Mouse (Mus musculus) MEL (cell line): ENCODE measurements around the gene Prickle4. TPM values are rescaled to one million over a fixed set of nuclear protein-coding genes. Genes with fewer than 3 reads are reported as not detected.

Source experiments
- DNase-seq: peaks from one replicate; pipeline ENCODE4 v3.0.0; 2011; ENCODE audit warnings: low read depth, low spot score
- H3K27ac ChIP-seq: 2 replicates; pipeline ENCODE4 v1.5.1; 2012; ENCODE audit warnings: low read depth, mild to moderate bottlenecking, control low read depth, low read length, moderate library complexity; ENCODE audit not compliant: control insufficient read depth
- H3K27me3 ChIP-seq, 2 experiments: fragments of 150-350 bp in 1 of 2; sonication (generic) in 1 of 2; 2 replicates each; pipeline ENCODE4 v1.6.1; 2012; ENCODE audit warnings: low read length in 2 of 2, mild to moderate bottlenecking in 2 of 2, improper control_type of control experiment in 1 of 2, moderate library complexity in 1 of 2; ENCODE audit not compliant: insufficient read depth in 2 of 2, control insufficient read depth in 1 of 2
- H3K36me3 ChIP-seq, 2 experiments: 2 replicates each; pipeline ENCODE4 v1.6.1; 2012 to 2014; ENCODE audit warnings: low read length in 2 of 2, improper control_type of control experiment in 1 of 2, inconsistent platforms in 1 of 2, mild to moderate bottlenecking in 1 of 2; ENCODE audit not compliant: insufficient read depth in 2 of 2, control insufficient read depth in 1 of 2
- H3K4me1 ChIP-seq, 2 experiments: fragments of 150-350 bp in 1 of 2; sonication (generic) in 1 of 2; 2 replicates each; pipeline ENCODE4 v1.6.1; 2012; ENCODE audit warnings: low read length in 2 of 2, improper control_type of control experiment in 1 of 2, mild to moderate bottlenecking in 1 of 2; ENCODE audit not compliant: insufficient read depth in 2 of 2, control insufficient read depth in 1 of 2
- H3K4me3 ChIP-seq, 2 experiments: fragments of 150-350 bp in 1 of 2; sonication (generic) in 1 of 2; 2 replicates each; pipeline ENCODE4 v1.5.1; 2012; ENCODE audit warnings: low read depth in 2 of 2, low read length in 2 of 2, mild to moderate bottlenecking in 2 of 2, moderate library complexity in 2 of 2, control low read depth in 1 of 2, improper control_type of control experiment in 1 of 2; ENCODE audit not compliant: control insufficient read depth in 1 of 2, insufficient read depth in 1 of 2
- H3K79me2 ChIP-seq: 2 replicates; pipeline ENCODE4 v1.6.1; 2012; ENCODE audit warnings: mild to moderate bottlenecking, low read length, moderate library complexity; ENCODE audit not compliant: control insufficient read depth, poor library complexity, insufficient read depth
- H3K9ac ChIP-seq: 2 replicates; pipeline ENCODE4 v1.6.1; 2012; ENCODE audit warnings: low read depth, mild to moderate bottlenecking, control low read depth, low read length, moderate library complexity; ENCODE audit not compliant: control insufficient read depth, poor library complexity, severe bottlenecking
- H3K9me3 ChIP-seq: fragments of 150-350 bp; sonication (generic); replicated peaks from 2 replicates; pipeline ENCODE4 v1.6.1; 2012; ENCODE audit warnings: mild to moderate bottlenecking, low read length, improper control_type of control experiment, moderate library complexity; ENCODE audit not compliant: insufficient read depth
- CHD1 ChIP-seq: IDR thresholded peaks from 2 replicates; pipeline ENCODE4 v1.6.1; 2012; ENCODE audit warnings: low read depth, mild to moderate bottlenecking, inconsistent platforms, low read length, improper control_type of control experiment
- CHD2 ChIP-seq: IDR thresholded peaks from 2 replicates; pipeline ENCODE4 v1.6.1; 2011; ENCODE audit warnings: low read length, improper control_type of control experiment
- CTCF ChIP-seq, 3 experiments: IDR thresholded peaks in 2 of 3; conservative IDR thresholded peaks in 1 of 3; 2 replicates each; pipeline ENCODE4 v1.5.1; 2011 to 2012; ENCODE audit warnings: low read length in 3 of 3, low read depth in 2 of 3, mild to moderate bottlenecking in 2 of 3, improper control_type of control experiment in 1 of 3, inconsistent platforms in 1 of 3, mixed read lengths in 1 of 3, moderate library complexity in 1 of 3; ENCODE audit not compliant: control insufficient read depth in 1 of 3, insufficient read depth in 1 of 3, poor library complexity in 1 of 3, severe bottlenecking in 1 of 3
- E2F4 ChIP-seq: IDR thresholded peaks from 2 replicates; pipeline ENCODE4 v1.6.1; 2011; ENCODE audit warnings: low read depth, low read length, improper control_type of control experiment, borderline replicate concordance
- ELF1 ChIP-seq: IDR thresholded peaks from 2 replicates; pipeline ENCODE4 v1.6.1; 2014; ENCODE audit warnings: low read depth, mild to moderate bottlenecking, inconsistent platforms, low read length, improper control_type of control experiment, moderate library complexity
- EP300 ChIP-seq, 2 experiments: IDR thresholded peaks; 2 replicates each; pipeline ENCODE4 v1.6.1; 2011; ENCODE audit warnings: improper control_type of control experiment in 2 of 2, low read length in 2 of 2, low read depth in 1 of 2, mild to moderate bottlenecking in 1 of 2
- GATA1 ChIP-seq: IDR thresholded peaks from 2 replicates; pipeline ENCODE4 v1.6.1; 2011; ENCODE audit warnings: low read depth, low read length, improper control_type of control experiment
- HCFC1 ChIP-seq: IDR thresholded peaks from 2 replicates; pipeline ENCODE4 v1.6.1; 2012; ENCODE audit warnings: low read depth, mild to moderate bottlenecking, inconsistent platforms, low read length, improper control_type of control experiment, moderate library complexity
- JUND ChIP-seq: IDR thresholded peaks from 2 replicates; pipeline ENCODE4 v1.6.1; 2011; ENCODE audit warnings: low read depth, mild to moderate bottlenecking, improper control_type of control experiment, low read length
- MAFK ChIP-seq: IDR thresholded peaks from 2 replicates; pipeline ENCODE4 v1.6.1; 2011; ENCODE audit warnings: low read depth, mild to moderate bottlenecking, low read length, improper control_type of control experiment, borderline replicate concordance
- MAX ChIP-seq: IDR thresholded peaks from 2 replicates; pipeline ENCODE4 v1.6.1; 2011; ENCODE audit warnings: low read length, improper control_type of control experiment
- MEF2A ChIP-seq: IDR thresholded peaks from 2 replicates; pipeline ENCODE4 v1.6.1; 2014; ENCODE audit warnings: low read depth, mild to moderate bottlenecking, inconsistent platforms, low read length, improper control_type of control experiment; ENCODE audit not compliant: poor library complexity, insufficient replicate concordance, severe bottlenecking; ENCODE audit errors: extremely low read depth
- MYB ChIP-seq: IDR thresholded peaks from 2 replicates; pipeline ENCODE4 v1.6.1; 2011; ENCODE audit warnings: mild to moderate bottlenecking, low read depth, low read length, improper control_type of control experiment
- NRF1 ChIP-seq: IDR thresholded peaks from 2 replicates; pipeline ENCODE4 v1.6.1; 2014; ENCODE audit warnings: low read depth, mild to moderate bottlenecking, inconsistent platforms, low read length, improper control_type of control experiment, moderate library complexity; ENCODE audit not compliant: poor library complexity, insufficient read depth, severe bottlenecking
- POLR2A ChIP-seq, 2 experiments: IDR thresholded peaks; 2 replicates each; pipeline ENCODE4 v1.6.1; 2011 to 2012; ENCODE audit warnings: low read length in 2 of 2, mild to moderate bottlenecking in 2 of 2, control low read depth in 1 of 2, improper control_type of control experiment in 1 of 2, low read depth in 1 of 2, moderate library complexity in 1 of 2; ENCODE audit not compliant: control insufficient read depth in 1 of 2, insufficient read depth in 1 of 2, poor library complexity in 1 of 2
- POLR2AphosphoS2 ChIP-seq: IDR thresholded peaks from 2 replicates; pipeline ENCODE4 v1.6.1; 2011; ENCODE audit warnings: low read length, improper control_type of control experiment
- SMC3 ChIP-seq: IDR thresholded peaks from 2 replicates; pipeline ENCODE4 v1.6.1; 2011; ENCODE audit warnings: low read depth, low read length, improper control_type of control experiment
- TBP ChIP-seq: IDR thresholded peaks from 2 replicates; pipeline ENCODE4 v1.8.0; 2011; ENCODE audit warnings: low read depth, low read length, improper control_type of control experiment
- TCF12 ChIP-seq: IDR thresholded peaks from 2 replicates; pipeline ENCODE4 v1.6.1; 2014; ENCODE audit warnings: low read depth, mild to moderate bottlenecking, inconsistent platforms, low read length, improper control_type of control experiment, moderate library complexity
- UBTF ChIP-seq: IDR thresholded peaks from 2 replicates; pipeline ENCODE4 v1.6.1; 2012; ENCODE audit warnings: low read depth, mild to moderate bottlenecking, inconsistent platforms, low read length, improper control_type of control experiment, moderate library complexity, borderline replicate concordance; ENCODE audit not compliant: insufficient read depth
- ZC3H11A ChIP-seq: IDR thresholded peaks from 2 replicates; pipeline ENCODE4 v1.6.1; 2012; ENCODE audit warnings: low read depth, mild to moderate bottlenecking, inconsistent platforms, low read length, improper control_type of control experiment
- ZMIZ1 ChIP-seq: IDR thresholded peaks from 2 replicates; pipeline ENCODE4 v1.6.1; 2012; ENCODE audit warnings: low read depth, mild to moderate bottlenecking, inconsistent platforms, low read length, improper control_type of control experiment, moderate library complexity
- polyA plus RNA-seq, 2 experiments: library from polyadenylated mRNA; stranded (reverse) in 1 of 2; unstranded in 1 of 2; fragments of >175 nt in 1 of 2; fragments of >200 nt in 1 of 2; gene quantifications; 2 replicates each; pipeline versions ENCODE4 v1.2.1 to v1.2.4; 2012; ENCODE audit warnings: low replicate concordance in 2 of 2, low read depth in 1 of 2; ENCODE audit not compliant: insufficient read length in 2 of 2, insufficient read depth in 1 of 2, missing spikeins in 1 of 2
- total RNA-seq: library from RNA; depleted of rRNA; stranded (reverse); fragments of 300-350 nt; gene quantifications from 2 replicates; pipeline ENCODE4 v1.2.3, GENCODE M21; 2012

The Prickle4 gene
- total and polyA plus RNA-seq, 3 experiments: 0.23 to 4.3 TPM; not detected in 1

DNA sequence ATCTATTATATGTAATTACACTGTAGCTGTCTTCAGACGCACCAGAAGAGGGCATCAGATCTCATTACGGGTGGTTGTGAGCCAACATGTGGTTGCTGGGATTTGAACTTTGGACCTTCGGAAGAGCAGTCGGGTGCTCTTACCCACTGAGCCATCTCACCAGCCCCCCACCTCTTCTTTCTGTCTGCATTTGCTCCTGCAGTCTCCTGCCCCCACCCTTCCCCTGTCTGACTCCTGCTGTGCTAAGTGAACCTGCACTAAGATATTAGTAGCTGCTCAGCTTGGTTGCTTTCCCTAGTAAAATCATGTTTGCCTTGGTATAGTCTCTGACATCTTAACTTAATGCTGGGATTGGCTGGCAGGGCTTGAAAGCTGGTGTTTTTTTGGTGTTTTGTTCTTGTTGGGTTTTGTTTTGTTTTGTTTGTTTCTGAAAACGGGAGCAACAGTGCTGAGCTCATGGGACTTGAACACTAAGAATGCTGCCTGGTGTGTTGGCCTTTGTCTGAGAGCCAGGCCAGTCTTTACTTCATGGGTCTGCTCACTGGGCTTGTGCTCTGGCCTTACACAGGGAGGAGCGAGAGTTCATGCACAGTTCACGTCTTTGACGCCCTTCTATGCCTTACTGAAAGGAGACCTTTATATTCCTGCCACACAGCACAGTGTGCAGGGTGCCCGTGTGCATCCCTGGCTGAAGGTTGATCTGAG is 31.4 kb downstream of the Prickle4 start:
- Histone ChIP-seq H3K27me3 (no peaks in the 10 kb centered on the region), H3K36me3 (no peaks in the 10 kb centered on the region; a peak in 1 of 4 replicates), H3K4me3 (no peak overlapping the region), H3K9ac (no peak overlapping the region), H3K27ac (no peak overlapping the region), H3K79me2 (no peaks in the 10 kb centered on the region; the same call in 1 of the 2 replicates), H3K4me1 (no peaks in the 10 kb centered on the region), H3K9me3 (no peaks in the 10 kb centered on the region)
- TF ChIP-seq POLR2A (IDR thresholded peaks at IDR 0.05; ENCODE audit: control insufficient read depth in 1 of 2, insufficient read depth in 1 of 2, low read depth in 1 of 2, low read length in 2 of 2, poor library complexity in 1 of 2) (no peak), MEF2A (no peak), TBP (no peak), NRF1 (no peak), ZMIZ1 (no peak), SMC3 (no peak), MAX (no peak), ELF1 (no peak), CHD1 (no peak), EP300 (IDR thresholded peaks at IDR 0.05; ENCODE audit: low read depth in 1 of 2, low read length in 2 of 2) (no peak), CHD2 (no peak), HCFC1 (no peak), MAFK (no peak)
- no peak for DNase-seq

GRCm38 (mm10) chr17:47658741-47659243 is 35.7 kb downstream of the Prickle4 start:
- Histone ChIP-seq H3K9me3 (no peaks in the 10 kb centered on the region), H3K9ac (no peak overlapping the region), H3K27ac (no peak overlapping the region), H3K36me3 (no peaks in the 10 kb centered on the region), H3K4me1 (no peaks in the 10 kb centered on the region), H3K79me2 (no peaks in the 10 kb centered on the region; the same call in 1 of the 2 replicates)
- no peak for DNase-seq
- TF ChIP-seq MYB (no peak), TBP (no peak), MAFK (no peak), MAX (no peak), CTCF (IDR thresholded peaks at IDR 0.05 in 2 of 3, conservative IDR thresholded peaks at IDR 0.05 in 1 of 3; ENCODE audit: control insufficient read depth in 1 of 3, insufficient read depth in 1 of 3, low read depth in 2 of 3, low read length in 3 of 3, poor library complexity in 1 of 3, severe bottlenecking in 1 of 3) (no peak), GATA1 (no peak), MEF2A (no peak), UBTF (no peak), E2F4 (no peak), ZC3H11A (no peak), ZMIZ1 (no peak), POLR2AphosphoS2 (no peak), JUND (no peak), TCF12 (no peak), POLR2A (IDR thresholded peaks at IDR 0.05; ENCODE audit: control insufficient read depth in 1 of 2, insufficient read depth in 1 of 2, low read depth in 1 of 2, low read length in 2 of 2, poor library complexity in 1 of 2) (no peak)
- TF ChIP-seq, all 39 proteins: peak for 0
- H3K4me3 ChIP-seq: no peak overlapping the region
- H3K27me3 ChIP-seq: no peaks in the 10 kb centered on the region
